Mouse (Mus musculus): ENCODE results near the gene Pik3cg. TPM values are rescaled to one million over a fixed set of nuclear protein-coding genes. Genes with fewer than 3 reads are reported as not detected.

Gene Pik3cg
- polyA plus RNA-seq, 1 experiment from 2014 or later = 2.6 TPM

GRCm38 (mm10) chr12:32200387-32201069 lies 7.9 kb downstream of the Pik3cg start:
- H3K4me2 ChIP-seq = no peak overlapping the region
- H3K4me1 ChIP-seq = no peaks in the 10 kb centered on the region
- H3K27ac ChIP-seq = no peak overlapping the region
- no peak for ATAC-seq (ENCODE audit: insufficient read depth, low FRiP score, low read depth)
- H3K36me3 ChIP-seq = no peaks in the 10 kb centered on the region
- H3K9ac ChIP-seq = no peak overlapping the region
- 88% methylated on average over 16 of the region's 16 CpGs for WGBS
- no peak overlapping the region for H3K4me3 ChIP-seq (replicated peaks)
- H3K9me3 ChIP-seq = no peaks in the 10 kb centered on the region
- H3K27me3 ChIP-seq (replicated peaks) = no peaks in the 10 kb centered on the region

- WGBS = 77% methylated on average over 4 of the region's 4 CpGs
- no peak overlapping the region for H3K9ac ChIP-seq
- H3K4me1 ChIP-seq = no peaks in the 10 kb centered on the region
- H3K27ac ChIP-seq = no peak overlapping the region
- H3K9me3 ChIP-seq = no peaks in the 10 kb centered on the region
- H3K4me3 ChIP-seq (replicated peaks) = no peak overlapping the region
- no peaks in the 10 kb centered on the region for H3K36me3 ChIP-seq
- no peak for ATAC-seq (ENCODE audit: insufficient read depth, low FRiP score, low read depth)
- no peak overlapping the region for H3K4me2 ChIP-seq
- no peaks in the 10 kb centered on the region for H3K27me3 ChIP-seq (replicated peaks)
Measured at GRCm38 (mm10) chr12:32199422-32199821, 9.0 kb downstream of the Pik3cg start.

GRCm38 (mm10) chr12:32198025-32198424 lies 10.4 kb downstream of the Pik3cg start:
- Histone ChIP-seq H3K36me3 (no peaks in the 10 kb centered on the region), H3K9ac (no peak overlapping the region), H3K4me1 (no peaks in the 10 kb centered on the region), H3K4me3 (replicated peaks) (no peak overlapping the region), H3K9me3 (no peaks in the 10 kb centered on the region), H3K27ac (no peak overlapping the region), H3K4me2 (no peak overlapping the region), H3K27me3 (replicated peaks) (no peaks in the 10 kb centered on the region)
- ATAC-seq (ENCODE audit: insufficient read depth, low FRiP score, low read depth) = no peak
- 82% methylated on average over 4 of the region's 4 CpGs for WGBS

- WGBS = 84% methylated on average over 4 of the region's 4 CpGs
- no peak for ATAC-seq (ENCODE audit: insufficient read depth, low FRiP score, low read depth)
Measured at GRCm38 (mm10) chr12:32195000-32195399, 13.5 kb downstream of the Pik3cg start.

GRCm38 (mm10) chr12:32194358-32194757 lies 14.1 kb downstream of the Pik3cg start:
- 68% methylated on average over 1 of the region's 1 CpGs for WGBS
- no peak for ATAC-seq (ENCODE audit: insufficient read depth, low FRiP score, low read depth)
- no peaks in the 10 kb centered on the region for H3K27me3 ChIP-seq (replicated peaks)

More at GRCm38 (mm10) chr12:32195000-32195399, 13.5 kb downstream of the Pik3cg start:
- no peaks in the 10 kb centered on the region for H3K27me3 ChIP-seq (replicated peaks)
- H3K4me1 ChIP-seq = no peaks in the 10 kb centered on the region
- H3K36me3 ChIP-seq = no peaks in the 10 kb centered on the region
- no peak overlapping the region for H3K9ac ChIP-seq
- no peaks in the 10 kb centered on the region for H3K9me3 ChIP-seq
- no peak overlapping the region for H3K27ac ChIP-seq
- H3K4me2 ChIP-seq = no peak overlapping the region
- no peak overlapping the region for H3K4me3 ChIP-seq (replicated peaks)

GRCm38 (mm10) chr12:32190927-32191326 lies 17.5 kb downstream of the Pik3cg start:
- H3K27me3 ChIP-seq (replicated peaks) = no peaks in the 10 kb centered on the region
- WGBS = 74% methylated on average over 4 of the region's 4 CpGs
- no peak overlapping the region for H3K4me2 ChIP-seq
- no peak overlapping the region for H3K27ac ChIP-seq
- ATAC-seq (ENCODE audit: insufficient read depth, low FRiP score, low read depth) = no peak
- no peaks in the 10 kb centered on the region for H3K4me1 ChIP-seq
- no peaks in the 10 kb centered on the region for H3K9me3 ChIP-seq
- no peaks in the 10 kb centered on the region for H3K36me3 ChIP-seq
- no peak overlapping the region for H3K9ac ChIP-seq
- H3K4me3 ChIP-seq (replicated peaks) = no peak overlapping the region

More at GRCm38 (mm10) chr12:32194358-32194757, 14.1 kb downstream of the Pik3cg start:
- no peak overlapping the region for H3K9ac ChIP-seq
- no peaks in the 10 kb centered on the region for H3K36me3 ChIP-seq
- no peaks in the 10 kb centered on the region for H3K4me1 ChIP-seq
- no peak overlapping the region for H3K4me3 ChIP-seq (replicated peaks)
- H3K4me2 ChIP-seq = no peak overlapping the region
- no peaks in the 10 kb centered on the region for H3K9me3 ChIP-seq
- no peak overlapping the region for H3K27ac ChIP-seq

- H3K4me2 ChIP-seq = no peak overlapping the region
- no peak overlapping the region for H3K9ac ChIP-seq
- no peaks in the 10 kb centered on the region for H3K27me3 ChIP-seq (replicated peaks)
- H3K9me3 ChIP-seq = no peaks in the 10 kb centered on the region
- H3K4me3 ChIP-seq (replicated peaks) = no peak overlapping the region
- no peak overlapping the region for H3K27ac ChIP-seq
- no peak for ATAC-seq (ENCODE audit: insufficient read depth, low FRiP score, low read depth)
- no peaks in the 10 kb centered on the region for H3K4me1 ChIP-seq
- H3K36me3 ChIP-seq = no peaks in the 10 kb centered on the region
- 56% methylated on average over 5 of the region's 5 CpGs for WGBS
Measured at GRCm38 (mm10) chr12:32187668-32188236, 20.7 kb downstream of the Pik3cg start.

GRCm38 (mm10) chr12:32186627-32187255 lies 21.7 kb downstream of the Pik3cg start:
- 76% methylated on average over 6 of the region's 6 CpGs for WGBS
- Histone ChIP-seq H3K4me1 (no peaks in the 10 kb centered on the region), H3K9ac (no peak overlapping the region), H3K27ac (no peak overlapping the region), H3K36me3 (no peaks in the 10 kb centered on the region), H3K4me3 (replicated peaks) (no peak overlapping the region), H3K9me3 (no peaks in the 10 kb centered on the region), H3K27me3 (replicated peaks) (no peaks in the 10 kb centered on the region), H3K4me2 (no peak overlapping the region)
- no peak for ATAC-seq (ENCODE audit: insufficient read depth, low FRiP score, low read depth)

GRCm38 (mm10) chr12:32184874-32185273 lies 23.6 kb downstream of the Pik3cg start:
- Histone ChIP-seq H3K36me3 (no peaks in the 10 kb centered on the region), H3K27me3 (replicated peaks) (no peaks in the 10 kb centered on the region), H3K9ac (no peak overlapping the region), H3K4me1 (no peaks in the 10 kb centered on the region), H3K9me3 (no peaks in the 10 kb centered on the region), H3K4me3 (replicated peaks) (no peak overlapping the region), H3K4me2 (no peak overlapping the region), H3K27ac (no peak overlapping the region)
- WGBS = 90% methylated on average over 3 of the region's 3 CpGs
- no peak for ATAC-seq (ENCODE audit: insufficient read depth, low FRiP score, low read depth)

GRCm38 (mm10) chr12:32183584-32183983 lies 24.9 kb downstream of the Pik3cg start:
- WGBS = 76% methylated on average over 1 of the region's 1 CpGs
- no peak for ATAC-seq (ENCODE audit: insufficient read depth, low FRiP score, low read depth)
- H3K4me2 ChIP-seq = no peak overlapping the region
- no peak overlapping the region for H3K4me3 ChIP-seq (replicated peaks)
- no peaks in the 10 kb centered on the region for H3K4me1 ChIP-seq
- H3K9me3 ChIP-seq = no peaks in the 10 kb centered on the region
- H3K36me3 ChIP-seq = no peaks in the 10 kb centered on the region
- no peak overlapping the region for H3K9ac ChIP-seq
- H3K27me3 ChIP-seq (replicated peaks) = no peaks in the 10 kb centered on the region
- H3K27ac ChIP-seq = no peak overlapping the region

GRCm38 (mm10) chr12:32182632-32183419 lies 25.6 kb downstream of the Pik3cg start:
- 88% methylated on average over 15 of the region's 15 CpGs for WGBS
- no peaks in the 10 kb centered on the region for H3K4me1 ChIP-seq
- no peak for ATAC-seq (ENCODE audit: insufficient read depth, low FRiP score, low read depth)
- no peak overlapping the region for H3K27ac ChIP-seq
- H3K4me3 ChIP-seq (replicated peaks) = no peak overlapping the region
- no peaks in the 10 kb centered on the region for H3K27me3 ChIP-seq (replicated peaks)
- no peaks in the 10 kb centered on the region for H3K36me3 ChIP-seq
- no peak overlapping the region for H3K4me2 ChIP-seq
- no peak overlapping the region for H3K9ac ChIP-seq
- H3K9me3 ChIP-seq = no peaks in the 10 kb centered on the region

- H3K27ac ChIP-seq = no peak overlapping the region
- WGBS = 57% methylated on average over 4 of the region's 4 CpGs
- H3K27me3 ChIP-seq (replicated peaks) = no peaks in the 10 kb centered on the region
- no peak overlapping the region for H3K9ac ChIP-seq
- no peak overlapping the region for H3K4me3 ChIP-seq (replicated peaks)
- no peaks in the 10 kb centered on the region for H3K9me3 ChIP-seq
- no peaks in the 10 kb centered on the region for H3K36me3 ChIP-seq
- no peak for ATAC-seq (ENCODE audit: insufficient read depth, low FRiP score, low read depth)
- no peak overlapping the region for H3K4me2 ChIP-seq
- H3K4me1 ChIP-seq = no peaks in the 10 kb centered on the region
Measured at GRCm38 (mm10) chr12:32181885-32182284, 26.6 kb downstream of the Pik3cg start.

Data from stomach, embryonic 15.5 days (tissue).